Mouse (Mus musculus) MEL (cell line): Measurements from ENCODE around the gene Cntnap5b.

Experiments
- CHD2 ChIP-seq: IDR thresholded peaks from 2 replicates; pipeline ENCODE4 v1.6.1; 2011; ENCODE audit warnings: low read length, improper control_type of control experiment
- CTCF ChIP-seq, 3 experiments: IDR thresholded peaks in 2 of 3; conservative IDR thresholded peaks in 1 of 3; 2 replicates each; pipeline ENCODE4 v1.5.1; 2011 to 2012; ENCODE audit warnings: low read length in 3 of 3, low read depth in 2 of 3, mild to moderate bottlenecking in 2 of 3, improper control_type of control experiment in 1 of 3, inconsistent platforms in 1 of 3, mixed read lengths in 1 of 3, moderate library complexity in 1 of 3; ENCODE audit not compliant: control insufficient read depth in 1 of 3, insufficient read depth in 1 of 3, poor library complexity in 1 of 3, severe bottlenecking in 1 of 3
- EP300 ChIP-seq, 2 experiments: IDR thresholded peaks; 2 replicates each; pipeline ENCODE4 v1.6.1; 2011; ENCODE audit warnings: improper control_type of control experiment in 2 of 2, low read length in 2 of 2, low read depth in 1 of 2, mild to moderate bottlenecking in 1 of 2

- no peak for TF ChIP-seq CTCF (IDR thresholded peaks at IDR 0.05 in 2 of 3, conservative IDR thresholded peaks at IDR 0.05 in 1 of 3; ENCODE audit: control insufficient read depth in 1 of 3, insufficient read depth in 1 of 3, low read depth in 2 of 3, low read length in 3 of 3, poor library complexity in 1 of 3, severe bottlenecking in 1 of 3)
- no peak for TF ChIP-seq EP300 (IDR thresholded peaks at IDR 0.05; ENCODE audit: low read depth in 1 of 2, low read length in 2 of 2)
- no peak for TF ChIP-seq CHD2
Observed at GRCm38 (mm10) chr1:100231980-100232608, 459.5 kb downstream of the Cntnap5b start.
